Mouse (Mus musculus) intestine, embryonic 16.5 days (tissue): ENCODE data around the gene Cops7a. TPM values are rescaled to one million over a fixed set of nuclear protein-coding genes. Genes with fewer than 3 reads are reported as not detected.

Experiments
- ATAC-seq: fragments of 200-750 bp; cut with Nextera tagmentation; 2 replicates; pipeline ENCODE4 v1.8.0; 2017; ENCODE audit warnings: moderate TSS enrichment, moderate library complexity
- H3K27ac ChIP-seq: fragments of 300-500 bp; sonication (generic); 2 replicates; pipeline ENCODE4 v1.5.1; 2014; ENCODE audit warnings: mild to moderate bottlenecking, low read length
- H3K27me3 ChIP-seq: fragments of 300-500 bp; sonication (generic); replicated peaks from 2 replicates; pipeline ENCODE4 v1.6.1; 2014; ENCODE audit warnings: low read length, control low read depth, mixed read lengths; ENCODE audit not compliant: control insufficient read depth, insufficient read depth
- H3K36me3 ChIP-seq: fragments of 300-500 bp; sonication (generic); 2 replicates; pipeline ENCODE4 v1.6.1; 2014; ENCODE audit warnings: low read length, control low read depth; ENCODE audit not compliant: control insufficient read depth, insufficient read depth
- H3K4me1 ChIP-seq: fragments of 300-500 bp; sonication (generic); 2 replicates; pipeline ENCODE4 v1.6.1; 2014; ENCODE audit warnings: low read length, control low read depth, mixed read lengths; ENCODE audit not compliant: control insufficient read depth, insufficient read depth
- H3K4me2 ChIP-seq: fragments of 300-500 bp; sonication (generic); 2 replicates; pipeline ENCODE4 v1.6.1; 2014; ENCODE audit warnings: low read depth, low read length, control low read depth
- H3K4me3 ChIP-seq: fragments of 300-500 bp; sonication (generic); 2 replicates; pipeline ENCODE4 v1.5.1; 2014; ENCODE audit warnings: mild to moderate bottlenecking, low read length
- H3K9ac ChIP-seq: fragments of 300-500 bp; sonication (generic); 2 replicates; pipeline ENCODE4 v1.6.1; 2014; ENCODE audit warnings: low read depth, low read length
- H3K9me3 ChIP-seq: fragments of 300-500 bp; sonication (generic); 2 replicates; pipeline ENCODE4 v1.6.1; 2016; ENCODE audit warnings: low read length, control low read depth; ENCODE audit not compliant: control insufficient read depth
- WGBS: fragments of 180-500 bp; shearing (Covaris S2); extraction: QIAGEN DNeasy Blood & Tissue Kit; methylation state at CpG from one replicate; pipeline ENCODE4 v1.1.7; 2014; 5-methylcytosine and 5-hydroxymethylcytosine counted together
- polyA plus RNA-seq: library from polyadenylated mRNA; unstranded; fragments of >200 nt; fragmentation: Nextera tagmentation; extraction: Ambion mirVana; gene quantifications from 2 replicates; pipeline ENCODE4 v1.2.1, GENCODE M21; 2015

Gene Cops7a
- polyA plus RNA-seq, 1 experiment from 2014 or later: 176 TPM

DNA sequence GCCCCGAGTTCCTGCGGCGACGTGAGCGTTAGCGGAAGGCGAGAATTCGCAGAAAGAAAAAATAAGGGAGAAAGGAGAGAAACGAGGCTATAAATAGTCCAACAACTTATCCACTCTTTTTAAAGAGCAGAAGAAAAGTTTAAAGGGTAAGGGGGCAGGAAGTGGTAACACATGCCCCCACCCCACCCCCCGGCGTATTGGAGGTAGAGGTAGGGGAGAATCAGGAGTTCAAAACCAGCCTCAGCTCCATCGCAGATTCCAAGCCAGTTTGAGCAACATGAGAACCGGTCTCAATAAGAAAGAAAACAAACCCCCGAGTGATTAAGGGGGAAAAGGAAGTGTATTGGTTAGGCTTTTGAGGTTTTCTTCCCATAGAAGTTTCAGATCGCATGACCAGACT lies 409 bp upstream of the Cops7a start:
- Histone ChIP-seq H3K27me3 (no peaks in the 10 kb centered on the region), H3K4me3 (peak overlapping the region; percentile 81), H3K36me3 (peaks cover 13% of the 10 kb centered on the region), H3K9ac (peak overlapping the region; percentile 90), H3K4me2 (peak overlapping the region; percentile 98), H3K4me1 (peaks cover 16% of the 10 kb centered on the region), H3K9me3 (no peaks in the 10 kb centered on the region), H3K27ac (peak overlapping the region; percentile 88)
- ATAC-seq: no peak
- 11% methylated on average over 15 of the region's 15 CpGs for WGBS

DNA sequence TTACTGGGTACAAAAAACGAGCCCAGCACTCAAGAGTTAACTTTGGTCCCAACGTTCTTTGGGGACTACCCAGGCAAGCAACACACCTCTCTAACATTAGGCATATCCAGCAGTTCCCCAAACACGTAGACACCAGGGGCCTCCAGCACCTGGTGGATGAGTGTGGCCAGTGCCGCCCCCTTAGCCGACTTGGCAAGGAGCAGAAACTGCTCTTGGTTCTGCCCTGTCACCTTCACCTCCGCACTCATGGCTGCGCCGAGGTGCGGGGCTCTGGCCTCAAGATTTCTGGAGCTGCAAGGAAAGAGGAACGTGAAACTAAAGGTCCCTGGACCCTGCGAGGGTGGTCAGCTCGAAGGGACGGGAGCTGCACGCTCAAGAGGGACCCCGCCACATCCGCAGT lies 700 bp downstream of the Cops7a start:
- Histone ChIP-seq H3K36me3 (peaks cover 19% of the 10 kb centered on the region), H3K4me2 (peak overlapping the region; percentile 98), H3K9me3 (no peaks in the 10 kb centered on the region), H3K27ac (peak overlapping the region; percentile 88), H3K4me3 (peak overlapping the region; percentile 81), H3K27me3 (no peaks in the 10 kb centered on the region), H3K9ac (peak overlapping the region; percentile 90), H3K4me1 (peaks cover 16% of the 10 kb centered on the region)
- 25% methylated on average over 16 of the region's 16 CpGs for WGBS
- peak; percentile 24 for ATAC-seq

DNA sequence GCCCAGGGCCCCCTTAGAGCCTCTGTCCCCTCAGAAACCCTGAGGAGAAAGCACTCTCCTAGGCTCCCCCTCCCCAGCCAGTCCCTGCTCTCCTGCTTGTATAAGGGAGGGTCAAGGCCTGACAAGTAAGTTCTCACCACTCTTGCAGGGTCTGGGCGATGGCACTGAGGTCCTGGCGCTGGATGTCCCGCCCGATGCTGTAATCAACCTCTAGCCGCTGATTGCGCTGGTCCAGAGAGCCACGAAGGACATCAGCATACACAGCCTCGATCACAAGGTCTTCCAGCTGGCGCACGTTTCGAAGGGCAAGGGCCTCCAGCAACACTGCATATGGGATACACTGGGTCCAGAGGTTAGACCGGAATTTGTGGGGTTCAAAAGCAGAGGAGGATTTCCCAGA lies 4.3 kb downstream of the Cops7a start:
- Histone ChIP-seq H3K4me2 (no peak overlapping the region), H3K4me3 (no peak overlapping the region), H3K9me3 (no peaks in the 10 kb centered on the region), H3K9ac (no peak overlapping the region), H3K36me3 (peaks cover 17% of the 10 kb centered on the region), H3K4me1 (peaks cover 10% of the 10 kb centered on the region), H3K27ac (no peak overlapping the region), H3K27me3 (no peaks in the 10 kb centered on the region)
- 90% methylated on average over 12 of the region's 12 CpGs for WGBS
- no peak for ATAC-seq

DNA sequence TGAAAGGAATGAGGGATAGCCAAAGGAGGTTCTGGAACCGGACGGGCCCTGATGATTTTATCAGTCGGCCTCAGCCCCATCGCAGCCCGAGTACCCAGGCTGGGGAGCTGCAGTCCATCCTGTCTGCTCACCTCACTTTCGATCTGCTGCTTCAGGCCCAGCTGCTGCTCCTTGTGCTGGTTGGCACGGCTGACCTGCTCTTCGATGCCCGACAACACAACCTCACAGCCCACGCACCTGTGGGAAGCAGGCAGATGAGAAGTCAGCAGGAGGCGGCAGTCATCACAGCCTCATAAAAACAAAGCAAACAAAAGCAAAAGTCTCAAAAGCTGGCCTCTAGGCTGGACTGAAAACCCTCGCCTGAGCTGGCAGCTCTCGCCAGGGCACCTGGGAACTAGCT lies 5.4 kb downstream of the Cops7a start:
- H3K36me3 ChIP-seq: peaks cover 17% of the 10 kb centered on the region

DNA sequence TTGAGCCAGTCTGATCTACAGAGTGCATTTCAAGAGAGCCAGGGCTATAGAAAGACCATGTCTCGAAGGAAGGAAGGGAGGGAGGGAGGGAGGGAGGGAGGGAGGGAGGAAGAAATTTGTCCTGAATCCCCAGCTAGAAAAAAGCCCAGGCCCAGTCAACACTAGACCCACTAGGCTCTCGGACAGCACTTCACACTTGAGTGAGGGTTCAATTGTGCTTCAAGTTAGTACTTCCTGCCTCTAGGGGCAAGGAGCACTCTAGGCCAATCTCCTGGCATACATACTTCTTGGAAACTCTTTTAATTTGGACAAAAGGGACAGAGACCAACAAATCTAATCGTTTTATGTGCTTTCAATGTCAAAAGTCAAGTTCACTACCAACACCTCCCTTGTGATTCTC lies 7.2 kb downstream of the Cops7a start:
- Histone ChIP-seq H3K9me3 (no peaks in the 10 kb centered on the region), H3K9ac (no peak overlapping the region), H3K4me2 (no peak overlapping the region), H3K27me3 (no peaks in the 10 kb centered on the region), H3K27ac (no peak overlapping the region), H3K36me3 (peaks cover 17% of the 10 kb centered on the region), H3K4me3 (no peak overlapping the region), H3K4me1 (no peaks in the 10 kb centered on the region)
- WGBS: 90% methylated on average over 3 of the region's 3 CpGs
- no peak for ATAC-seq

More for the DNA sequence above, 5.4 kb downstream of the Cops7a start:
- H3K27me3 ChIP-seq: no peaks in the 10 kb centered on the region
- peaks cover 9% of the 10 kb centered on the region for H3K4me1 ChIP-seq
- no peak for ATAC-seq
- no peaks in the 10 kb centered on the region for H3K9me3 ChIP-seq
- WGBS: 89% methylated on average over 13 of the region's 13 CpGs
- no peak overlapping the region for H3K4me2 ChIP-seq
- H3K27ac ChIP-seq: no peak overlapping the region
- no peak overlapping the region for H3K4me3 ChIP-seq
- no peak overlapping the region for H3K9ac ChIP-seq

DNA sequence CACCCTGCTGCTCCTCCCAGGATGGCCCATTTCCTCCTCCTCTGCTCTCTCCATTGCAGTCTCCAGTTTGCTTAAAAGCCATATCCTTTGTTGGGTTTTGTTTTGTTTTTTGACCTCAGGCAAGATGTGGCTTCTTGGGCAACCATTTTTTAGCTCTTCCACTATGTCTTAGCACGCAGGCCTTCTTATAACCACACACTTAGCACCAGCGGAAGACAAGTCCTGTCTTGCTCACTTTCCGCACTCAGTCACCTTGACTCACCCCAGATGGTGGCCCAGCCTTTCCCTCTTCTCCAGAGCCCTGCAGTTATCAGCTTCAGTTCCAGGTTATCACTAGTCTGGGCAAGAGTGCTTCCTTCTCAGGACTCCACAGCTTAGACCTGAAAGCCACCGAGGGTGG lies 10.1 kb downstream of the Cops7a start:
- Histone ChIP-seq H3K9ac (no peak overlapping the region), H3K27ac (no peak overlapping the region), H3K27me3 (no peaks in the 10 kb centered on the region), H3K9me3 (no peaks in the 10 kb centered on the region; the same call in 1 of the 2 replicates), H3K4me2 (no peak overlapping the region), H3K4me1 (no peaks in the 10 kb centered on the region), H3K36me3 (peaks cover 9% of the 10 kb centered on the region), H3K4me3 (no peak overlapping the region)
- 95% methylated on average over 4 of the region's 4 CpGs for WGBS
- no peak for ATAC-seq

DNA sequence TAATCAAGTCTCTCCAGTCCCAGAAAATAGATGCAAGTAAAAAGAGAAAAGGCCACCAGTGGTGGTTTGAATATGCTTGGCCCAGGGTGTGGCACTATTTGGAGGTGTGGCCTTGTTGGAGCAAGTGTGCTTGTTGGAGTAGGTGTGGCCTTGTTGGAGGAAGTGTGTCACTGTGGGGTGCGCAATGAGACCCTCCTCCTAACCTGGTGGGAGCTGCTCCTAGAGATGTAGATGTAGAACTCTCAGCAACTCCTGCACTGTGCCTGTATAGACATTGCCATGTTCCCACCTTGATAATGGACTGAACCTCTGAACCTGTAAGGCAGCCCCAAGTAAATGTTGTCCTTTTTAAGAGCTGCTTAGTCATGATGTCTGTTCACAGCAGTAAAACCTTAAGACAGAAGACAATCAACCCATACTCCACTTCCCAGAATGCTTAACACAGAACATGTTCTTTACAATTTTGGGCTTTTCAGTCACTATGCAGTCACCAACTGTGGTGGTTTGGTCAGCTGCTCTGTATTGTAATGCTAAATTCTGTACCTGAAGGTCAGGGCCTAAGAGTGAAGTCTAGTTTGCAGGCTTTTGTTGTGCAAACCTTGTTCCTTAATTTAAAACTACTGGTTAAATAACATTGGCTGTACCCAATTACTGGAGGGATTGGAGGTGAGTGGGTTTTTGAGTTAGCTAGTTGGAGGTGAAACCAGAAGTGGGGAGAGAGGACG lies 11.2 kb downstream of the Cops7a start:
- WGBS: 88% methylated on average over 2 of the region's 2 CpGs
- Histone ChIP-seq H3K9me3 (no peaks in the 10 kb centered on the region; the same call in 1 of the 2 replicates), H3K27ac (no peak overlapping the region), H3K4me2 (no peak overlapping the region), H3K27me3 (no peaks in the 10 kb centered on the region), H3K4me1 (no peaks in the 10 kb centered on the region), H3K36me3 (peaks cover 3% of the 10 kb centered on the region; the same call in 1 of the 2 replicates), H3K9ac (no peak overlapping the region), H3K4me3 (no peak overlapping the region)
- no peak for ATAC-seq

DNA sequence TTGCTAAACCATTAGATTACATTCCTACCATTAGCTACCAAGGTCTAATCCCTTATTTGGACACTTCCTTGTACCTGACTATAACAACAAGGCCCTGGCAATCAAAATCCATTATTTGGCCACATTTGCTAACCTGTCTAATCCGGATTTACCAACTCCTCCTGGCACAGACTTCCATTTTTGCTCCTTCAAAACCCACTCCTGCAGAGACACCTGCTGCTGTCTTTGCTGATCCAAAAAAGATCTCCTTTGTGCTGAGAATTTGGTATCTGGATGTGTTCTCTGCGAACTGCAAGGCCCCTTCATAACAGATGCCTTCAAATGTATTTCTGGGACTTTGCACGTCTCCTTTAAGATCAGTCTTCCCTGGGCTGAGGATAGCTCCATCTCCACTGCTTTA lies 21.8 kb downstream of the Cops7a start:
- H3K27ac ChIP-seq: no peak overlapping the region
- H3K36me3 ChIP-seq: no peaks in the 10 kb centered on the region
- no peak for ATAC-seq
- H3K4me1 ChIP-seq: no peaks in the 10 kb centered on the region
- H3K4me3 ChIP-seq: no peak overlapping the region
- H3K4me2 ChIP-seq: no peak overlapping the region
- 88% methylated on average over 3 of the region's 3 CpGs for WGBS
- no peak overlapping the region for H3K9ac ChIP-seq
- no peaks in the 10 kb centered on the region for H3K27me3 ChIP-seq
- H3K9me3 ChIP-seq: no peaks in the 10 kb centered on the region

DNA sequence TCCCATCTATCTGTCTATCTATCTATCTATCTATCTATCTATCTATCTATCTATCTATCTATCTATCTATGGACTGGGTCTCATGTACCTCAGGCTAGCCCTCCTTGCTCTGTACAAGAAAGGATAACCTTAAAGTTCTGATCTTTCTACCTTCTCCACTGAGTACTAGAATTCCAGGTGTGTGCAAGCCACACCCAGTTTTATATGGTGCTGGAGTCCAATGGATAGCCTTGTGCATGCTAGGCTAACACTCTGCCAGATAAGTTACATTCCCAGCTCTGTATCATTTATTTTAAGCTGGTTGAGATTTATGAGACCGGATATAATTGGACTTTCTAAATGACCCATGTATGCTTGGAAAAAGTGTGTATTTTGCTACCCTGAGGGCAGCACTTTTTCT lies 23.7 kb downstream of the Cops7a start:
- H3K9ac ChIP-seq: no peak overlapping the region
- no peak overlapping the region for H3K4me3 ChIP-seq
- H3K27ac ChIP-seq: no peak overlapping the region
- no peaks in the 10 kb centered on the region for H3K4me1 ChIP-seq
- ATAC-seq: peak; percentile 86
- no peaks in the 10 kb centered on the region for H3K27me3 ChIP-seq
- 70% methylated on average over 1 of the region's 1 CpGs for WGBS
- peaks cover under 1% of the 10 kb centered on the region; the same call in 1 of the 2 replicates for H3K36me3 ChIP-seq
- H3K4me2 ChIP-seq: no peak overlapping the region
- no peaks in the 10 kb centered on the region for H3K9me3 ChIP-seq

DNA sequence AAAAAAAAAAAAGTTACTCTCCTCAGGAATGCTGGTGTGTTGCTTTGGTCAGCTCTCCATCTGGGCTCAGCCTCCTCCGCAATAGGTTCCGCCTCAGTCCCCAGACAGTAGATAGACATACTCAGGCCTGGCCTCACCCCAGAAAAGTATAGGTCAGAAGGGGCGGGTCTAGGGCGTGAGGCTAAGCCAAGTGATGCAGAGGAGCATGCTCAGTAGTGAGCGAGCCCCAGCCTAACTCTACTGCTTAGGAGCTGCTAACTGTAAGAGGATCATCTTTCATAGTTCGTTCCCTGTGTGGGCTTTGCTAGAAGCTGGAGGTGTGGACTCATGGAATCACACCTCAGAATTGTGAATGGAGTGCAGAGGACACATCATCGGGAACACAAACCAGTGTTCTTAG lies 26.8 kb downstream of the Cops7a start:
- Histone ChIP-seq H3K9me3 (no peaks in the 10 kb centered on the region), H3K4me2 (no peak overlapping the region), H3K4me3 (no peak overlapping the region), H3K27ac (no peak overlapping the region), H3K36me3 (peaks cover 22% of the 10 kb centered on the region; the same call in 1 of the 2 replicates), H3K9ac (no peak overlapping the region), H3K27me3 (no peaks in the 10 kb centered on the region), H3K4me1 (peaks cover 16% of the 10 kb centered on the region; the same call in 1 of the 2 replicates)
- no peak for ATAC-seq
- 88% methylated on average over 7 of the region's 7 CpGs for WGBS
